Mouse (Mus musculus) testis, adult 2 months (tissue): Measurements from ENCODE around the gene Arid1b.

Experiments
- CTCF ChIP-seq: fragments of 200-500 bp; IDR thresholded peaks from 2 replicates; pipeline ENCODE4 v1.5.1; 2012; ENCODE audit warnings: low read depth, mild to moderate bottlenecking, inconsistent platforms, low read length, moderate library complexity; ENCODE audit not compliant: control insufficient read depth, insufficient read depth, insufficient replicate concordance
- POLR2A ChIP-seq: fragments of 200-500 bp; IDR thresholded peaks from 2 replicates; pipeline ENCODE4 v1.6.1; 2012; ENCODE audit warnings: low read depth, mild to moderate bottlenecking, inconsistent platforms, low read length, moderate library complexity; ENCODE audit not compliant: control insufficient read depth

DNA sequence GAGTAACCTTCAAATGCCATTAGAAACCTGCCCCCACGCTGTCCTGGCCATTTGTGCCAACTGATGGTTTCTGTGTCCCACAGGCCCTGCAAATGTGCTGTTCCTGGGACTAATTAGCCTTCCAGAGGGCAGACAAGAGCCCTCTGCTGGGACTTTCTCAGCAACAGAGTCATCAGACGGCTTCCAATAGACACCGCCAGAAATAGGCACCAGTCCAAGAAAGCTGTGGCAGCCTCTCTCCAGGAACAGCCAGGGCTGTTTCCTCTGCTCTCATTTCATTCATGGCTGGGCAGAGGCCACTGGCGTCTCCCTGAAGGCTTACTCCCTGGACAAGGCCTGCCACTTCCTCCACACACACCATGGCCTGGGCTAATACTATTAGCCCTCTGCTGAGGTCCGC, 358.8 kb downstream of the Arid1b start:
- TF ChIP-seq POLR2A, result no peak
- no peak for TF ChIP-seq CTCF
